Mouse (Mus musculus): ENCODE data around the gene Zbtb12. TPM values are rescaled to one million over a fixed set of nuclear protein-coding genes. Genes with fewer than 3 reads are reported as not detected.

Gene Zbtb12
- polyA plus RNA-seq, 1 experiment from 2014 or later: 0.33 TPM

- no peak overlapping the region for H3K4me3 ChIP-seq (ENCODE audit: low read depth, low read length)
- no peaks in the 10 kb centered on the region for H3K9me3 ChIP-seq (ENCODE audit: low read length)
- H3K4me1 ChIP-seq (ENCODE audit: insufficient read depth): peaks cover 8% of the 10 kb centered on the region
- H3K9ac ChIP-seq (replicated peaks): no peak overlapping the region
- TF ChIP-seq CTCF (IDR thresholded peaks at IDR 0.05; ENCODE audit: low read depth) (no peak), EP300 (IDR thresholded peaks at IDR 0.05; ENCODE audit: low read depth) (no peak)
- H3K36me3 ChIP-seq (replicated peaks; ENCODE audit: insufficient read depth, low read length): no peaks in the 10 kb centered on the region; the same call in 1 of the 2 replicates
- ATAC-seq (no peak), DNase-seq (no peak)
- H3K27me3 ChIP-seq (ENCODE audit: insufficient read depth, low read length): no peaks in the 10 kb centered on the region
- no peak overlapping the region for H3K27ac ChIP-seq (ENCODE audit: low read depth)
- H3K4me2 ChIP-seq (ENCODE audit: low read depth, low read length): no peak overlapping the region
Observed at GRCm38 (mm10) chr17:34944362-34944761, 65.1 kb downstream of the Zbtb12 start.

Small RNAs within 50 kb of the gene (microRNA-seq; reads per million reads assigned to microRNA genes)
- gene Mir6970 (not detected), gene Mir6971 (3.2 reads per million), gene Mir6972 (4.9 reads per million, percentile 7 among the genes with 10 or more reads in this experiment)

Other genes starting within 250 kb of the Zbtb12 start
- gene Prrt1, start 249.9 kb upstream of the Zbtb12 start, polyA plus RNA-seq (2015; fragmentation: Nextera tagmentation; extraction: Ambion mirVana): 0.05 TPM in 1 of 2 replicates, not detected in the other
- gene Fkbpl, start 234.7 kb upstream of the Zbtb12 start, polyA plus RNA-seq (2015; fragmentation: Nextera tagmentation; extraction: Ambion mirVana): 5.6 and 5.8 TPM in 2 replicates
- gene Atf6b, start 232.3 kb upstream of the Zbtb12 start, polyA plus RNA-seq (2015; fragmentation: Nextera tagmentation; extraction: Ambion mirVana): 12.9 and 13.0 TPM in 2 replicates
- 0.36 TPM in 2 replicates for gene Tnxb, start 208.9 kb upstream of the Zbtb12 start, polyA plus RNA-seq (2015; fragmentation: Nextera tagmentation; extraction: Ambion mirVana)
- 151 and 198 TPM in 2 replicates for gene C4b, start 135.6 kb upstream of the Zbtb12 start, polyA plus RNA-seq (2015; fragmentation: Nextera tagmentation; extraction: Ambion mirVana)
- gene Cyp21a1, start 74.9 kb upstream of the Zbtb12 start, polyA plus RNA-seq (2015; fragmentation: Nextera tagmentation; extraction: Ambion mirVana): not detected in 2 replicates
- 12.6 and 13.1 TPM in 2 replicates for gene Stk19, start 42.5 kb upstream of the Zbtb12 start, polyA plus RNA-seq (2015; fragmentation: Nextera tagmentation; extraction: Ambion mirVana)
- gene Dxo, start 42.5 kb upstream of the Zbtb12 start, polyA plus RNA-seq (2015; fragmentation: Nextera tagmentation; extraction: Ambion mirVana): 17.6 and 19.2 TPM in 2 replicates
- 14.1 and 15.4 TPM in 2 replicates for gene Skiv2l, start 29.3 kb upstream of the Zbtb12 start, polyA plus RNA-seq (2015; fragmentation: Nextera tagmentation; extraction: Ambion mirVana)
- gene Nelfe, start 29.1 kb upstream of the Zbtb12 start, polyA plus RNA-seq (2015; fragmentation: Nextera tagmentation; extraction: Ambion mirVana): 26.1 and 26.5 TPM in 2 replicates
- 744 and 847 TPM in 2 replicates for gene Cfb, start 17.0 kb upstream of the Zbtb12 start, polyA plus RNA-seq (2015; fragmentation: Nextera tagmentation; extraction: Ambion mirVana)
- 0.25 TPM in 1 of 2 replicates, not detected in the other for gene Gm20547, start 2.6 kb downstream of the Zbtb12 start, polyA plus RNA-seq (2015; fragmentation: Nextera tagmentation; extraction: Ambion mirVana)
- 35.7 and 37.3 TPM in 2 replicates for gene C2, start 18.8 kb downstream of the Zbtb12 start, polyA plus RNA-seq (2015; fragmentation: Nextera tagmentation; extraction: Ambion mirVana)
- gene Ehmt2, start 19.0 kb downstream of the Zbtb12 start, polyA plus RNA-seq (2015; fragmentation: Nextera tagmentation; extraction: Ambion mirVana): 11.1 TPM in 2 replicates
- gene Slc44a4, start 35.0 kb downstream of the Zbtb12 start, polyA plus RNA-seq (2015; fragmentation: Nextera tagmentation; extraction: Ambion mirVana): 3.5 and 3.6 TPM in 2 replicates
- gene Neu1, start 51.8 kb downstream of the Zbtb12 start, polyA plus RNA-seq (2015; fragmentation: Nextera tagmentation; extraction: Ambion mirVana): 35.6 and 40.3 TPM in 2 replicates
- gene Hspa1b, start 79.8 kb downstream of the Zbtb12 start, polyA plus RNA-seq (2015; fragmentation: Nextera tagmentation; extraction: Ambion mirVana): 0.06 and 0.12 TPM in 2 replicates
- 0.28 TPM in 1 of 2 replicates, not detected in the other for gene Gm20481, start 90.4 kb downstream of the Zbtb12 start, polyA plus RNA-seq (2015; fragmentation: Nextera tagmentation; extraction: Ambion mirVana)
- 0.46 and 0.59 TPM in 2 replicates for gene Hspa1a, start 92.7 kb downstream of the Zbtb12 start, polyA plus RNA-seq (2015; fragmentation: Nextera tagmentation; extraction: Ambion mirVana)
- gene Hspa1l, start 93.2 kb downstream of the Zbtb12 start, polyA plus RNA-seq (2015; fragmentation: Nextera tagmentation; extraction: Ambion mirVana): 0.18 TPM in 1 of 2 replicates, not detected in the other
- 69.8 and 76.7 TPM in 2 replicates for gene Lsm2, start 102.4 kb downstream of the Zbtb12 start, polyA plus RNA-seq (2015; fragmentation: Nextera tagmentation; extraction: Ambion mirVana)
- 38.0 and 43.8 TPM in 2 replicates for gene Vars, start 121.5 kb downstream of the Zbtb12 start, polyA plus RNA-seq (2015; fragmentation: Nextera tagmentation; extraction: Ambion mirVana)
- gene Vwa7, start 137.1 kb downstream of the Zbtb12 start, polyA plus RNA-seq (2015; fragmentation: Nextera tagmentation; extraction: Ambion mirVana): 0.09 and 0.12 TPM in 2 replicates
- gene Sapcd1, start 148.5 kb downstream of the Zbtb12 start, polyA plus RNA-seq (2015; fragmentation: Nextera tagmentation; extraction: Ambion mirVana): 3.3 and 4.1 TPM in 2 replicates
- gene Msh5, start 167.3 kb downstream of the Zbtb12 start, polyA plus RNA-seq (2015; fragmentation: Nextera tagmentation; extraction: Ambion mirVana): 3.8 and 4.2 TPM in 2 replicates
- 98.6 and 102 TPM in 2 replicates for gene Clic1, start 170.5 kb downstream of the Zbtb12 start, polyA plus RNA-seq (2015; fragmentation: Nextera tagmentation; extraction: Ambion mirVana)
- 15.8 and 17.2 TPM in 2 replicates for gene Ddah2, start 179.6 kb downstream of the Zbtb12 start, polyA plus RNA-seq (2015; fragmentation: Nextera tagmentation; extraction: Ambion mirVana)
- 0.32 and 0.49 TPM in 2 replicates for gene Ly6g6c, start 185.9 kb downstream of the Zbtb12 start, polyA plus RNA-seq (2015; fragmentation: Nextera tagmentation; extraction: Ambion mirVana)
- gene Mpig6b, start 186.7 kb downstream of the Zbtb12 start, polyA plus RNA-seq (2015; fragmentation: Nextera tagmentation; extraction: Ambion mirVana): 6.5 and 7.1 TPM in 2 replicates
- gene Ly6g6e, start 197.4 kb downstream of the Zbtb12 start, polyA plus RNA-seq (2015; fragmentation: Nextera tagmentation; extraction: Ambion mirVana): 0.19 TPM in 1 of 2 replicates, not detected in the other
- gene Ly6g6d, start 198.6 kb downstream of the Zbtb12 start, polyA plus RNA-seq (2015; fragmentation: Nextera tagmentation; extraction: Ambion mirVana): 0.54 and 0.60 TPM in 2 replicates
- gene Ly6g6f, start 206.1 kb downstream of the Zbtb12 start, polyA plus RNA-seq (2015; fragmentation: Nextera tagmentation; extraction: Ambion mirVana): 4.0 and 5.3 TPM in 2 replicates
- 47.3 and 49.3 TPM in 2 replicates for gene Abhd16a, start 209.8 kb downstream of the Zbtb12 start, polyA plus RNA-seq (2015; fragmentation: Nextera tagmentation; extraction: Ambion mirVana)
- gene Ly6g5c, start 228.8 kb downstream of the Zbtb12 start, polyA plus RNA-seq (2015; fragmentation: Nextera tagmentation; extraction: Ambion mirVana): not detected in 2 replicates
- 0.32 and 0.67 TPM in 2 replicates for gene Ly6g5b, start 235.9 kb downstream of the Zbtb12 start, polyA plus RNA-seq (2015; fragmentation: Nextera tagmentation; extraction: Ambion mirVana)
- gene Gpank1, start 242.0 kb downstream of the Zbtb12 start, polyA plus RNA-seq (2015; fragmentation: Nextera tagmentation; extraction: Ambion mirVana): 8.1 and 9.6 TPM in 2 replicates
- gene Csnk2b, start 242.6 kb downstream of the Zbtb12 start, polyA plus RNA-seq (2015; fragmentation: Nextera tagmentation; extraction: Ambion mirVana): 120 and 131 TPM in 2 replicates
- gene D17H6S53E, start 246.9 kb downstream of the Zbtb12 start, polyA plus RNA-seq (2015; fragmentation: Nextera tagmentation; extraction: Ambion mirVana): 4.4 and 4.8 TPM in 2 replicates

Measured in liver, postnatal 0 days (tissue).